Mouse (Mus musculus) T-cell, adult 2 months (primary cell): ENCODE results near the gene Twnk.

Experiments
- DNase-seq: peaks from one replicate; pipeline ENCODE4 v3.0.0; 2022; ENCODE audit warnings: low spot score

Gene Twnk

GRCm38 (mm10) chr19:45005444-45005843 lies at the start of gene Twnk:
TSS of gene Twnk (plus strand) at chr19:45005663.
- DNase-seq, result no peak

DNA sequence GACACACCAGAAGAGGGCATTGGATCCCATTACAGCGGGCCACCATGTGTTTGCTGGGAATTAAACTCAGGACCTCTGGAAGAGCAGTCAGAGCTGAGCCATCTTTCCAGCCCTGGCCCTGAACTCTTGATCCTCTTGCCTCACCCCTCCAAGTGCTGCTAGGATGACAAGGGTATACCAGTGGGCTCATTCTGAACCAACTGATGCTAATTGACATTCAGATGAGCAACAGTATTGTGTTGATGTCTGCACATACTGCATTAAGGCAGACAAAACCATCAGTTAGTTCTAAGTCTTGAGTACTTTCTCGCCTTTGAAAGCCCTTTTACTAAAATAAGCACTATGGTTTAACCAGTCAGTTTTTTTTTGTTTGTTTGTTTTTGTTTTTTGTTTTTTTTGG lies 45.8 kb upstream of the Twnk start:
- no peak for DNase-seq

DNA sequence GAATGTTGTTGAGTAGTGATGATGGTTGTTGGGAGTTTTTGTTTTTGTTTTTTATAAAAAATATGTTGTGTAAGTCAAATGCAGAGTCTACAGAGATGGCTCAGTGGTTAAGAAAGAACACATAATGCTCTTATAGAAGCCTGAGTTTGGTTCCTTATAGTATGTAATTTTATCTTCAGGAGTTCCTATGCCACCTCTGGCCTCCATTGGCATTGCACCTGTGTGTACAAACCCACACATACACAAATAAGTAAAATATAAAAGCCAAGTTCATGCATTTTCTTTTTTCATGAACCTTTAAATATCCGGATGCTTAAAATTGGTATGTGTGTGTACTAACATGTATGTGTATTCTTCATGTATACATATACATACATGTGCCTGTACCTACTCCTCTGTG lies 39.5 kb upstream of the Twnk start:
- no peak for DNase-seq

GRCm38 (mm10) chr19:44968329-44968728 lies 37.1 kb upstream of the Twnk start:
- no peak for DNase-seq

- DNase-seq, result no peak
Observed at GRCm38 (mm10) chr19:44976636-44977035, 28.8 kb upstream of the Twnk start.

DNA sequence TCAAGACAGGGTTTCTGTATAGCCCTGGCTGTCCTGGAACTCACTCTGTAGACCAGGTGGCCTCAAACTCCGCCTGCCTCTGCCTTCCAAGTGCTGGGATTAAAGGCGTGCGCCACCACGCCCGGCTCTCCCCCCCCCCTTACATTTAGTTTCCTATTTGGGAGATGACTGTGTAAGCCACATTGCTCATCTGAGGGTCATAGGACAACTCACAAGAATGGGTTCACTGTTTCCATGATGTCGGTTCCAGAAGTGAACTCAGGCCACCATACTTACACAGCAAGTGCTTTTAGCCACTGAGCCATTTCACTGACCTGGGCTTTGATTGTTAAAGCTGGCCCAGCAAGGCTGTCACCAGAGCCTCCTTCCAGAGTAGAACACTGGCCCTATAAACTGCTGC lies 28.3 kb upstream of the Twnk start:
- no peak for DNase-seq

- no peak for DNase-seq
Observed at GRCm38 (mm10) chr19:44980787-44981186, 24.7 kb upstream of the Twnk start.

DNA sequence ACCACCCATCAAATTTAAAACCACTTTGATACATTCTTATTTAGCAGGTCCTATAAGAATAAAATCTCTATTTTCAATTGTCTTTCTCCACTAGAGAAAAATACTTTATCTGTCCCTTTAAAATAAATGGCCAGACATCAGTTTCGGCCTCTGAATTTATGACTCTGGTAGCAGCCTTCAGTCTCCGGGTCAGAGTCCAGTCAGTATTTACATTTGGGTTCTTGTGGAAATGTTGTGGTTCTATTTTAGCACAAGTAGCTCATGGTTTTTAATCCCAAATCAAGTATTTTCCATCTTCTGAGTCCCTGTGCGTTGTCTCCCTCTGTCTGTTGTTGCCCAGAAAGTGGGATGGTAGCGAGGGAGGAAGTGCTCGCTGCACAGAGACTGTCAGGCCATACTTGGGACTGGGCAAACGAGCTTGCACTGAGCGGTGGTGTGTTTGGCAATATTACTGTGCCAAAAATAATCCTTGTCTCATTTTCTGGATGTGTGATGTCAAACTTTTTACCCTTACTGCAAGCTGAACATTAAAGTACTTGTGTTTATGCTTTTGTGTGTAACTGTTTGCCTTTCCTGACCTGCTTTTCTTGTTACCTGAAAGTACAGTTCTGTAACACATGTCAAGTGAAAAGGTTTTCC lies 22.9 kb upstream of the Twnk start:
- no peak for DNase-seq

DNA sequence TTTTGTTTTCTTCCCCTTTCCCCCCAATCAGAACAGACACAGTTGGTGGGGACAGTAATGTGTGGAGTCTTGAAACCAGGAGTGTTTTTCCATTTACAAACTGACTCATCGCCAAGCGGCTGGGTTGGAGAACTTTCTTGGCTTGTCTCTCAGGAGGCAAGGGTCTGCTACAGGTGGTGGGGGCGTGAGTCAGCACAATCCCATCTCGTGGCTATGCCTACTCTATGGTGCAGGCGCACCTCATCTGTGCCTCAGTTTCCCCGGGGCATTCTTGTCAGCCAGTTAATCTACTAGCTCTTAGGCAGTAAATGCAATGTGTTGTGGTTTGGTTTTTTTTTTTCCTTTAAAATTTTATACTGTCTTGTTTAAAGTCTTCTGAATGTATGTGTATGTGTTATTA lies 22.1 kb upstream of the Twnk start:
- DNase-seq, result no peak

DNA sequence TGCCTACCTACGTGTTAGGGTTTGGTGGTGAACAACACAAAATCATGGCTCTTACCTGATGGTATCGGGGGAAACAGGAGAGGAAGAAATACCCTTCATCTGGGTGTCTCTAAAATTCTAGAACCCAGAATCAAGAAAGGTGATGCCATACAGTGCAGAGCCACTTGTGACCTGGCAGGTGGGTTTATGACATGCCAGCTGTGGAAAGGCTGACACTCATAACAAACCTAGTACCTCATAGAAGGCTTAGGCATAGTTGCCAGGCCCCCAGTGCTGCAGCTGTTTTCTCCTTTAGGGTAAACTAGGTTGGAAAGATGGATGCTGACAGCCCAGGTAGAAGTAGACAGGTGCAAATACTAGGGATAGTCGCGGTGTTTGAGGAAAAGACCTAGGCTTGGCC lies 21.0 kb upstream of the Twnk start:
- no peak for DNase-seq

DNA sequence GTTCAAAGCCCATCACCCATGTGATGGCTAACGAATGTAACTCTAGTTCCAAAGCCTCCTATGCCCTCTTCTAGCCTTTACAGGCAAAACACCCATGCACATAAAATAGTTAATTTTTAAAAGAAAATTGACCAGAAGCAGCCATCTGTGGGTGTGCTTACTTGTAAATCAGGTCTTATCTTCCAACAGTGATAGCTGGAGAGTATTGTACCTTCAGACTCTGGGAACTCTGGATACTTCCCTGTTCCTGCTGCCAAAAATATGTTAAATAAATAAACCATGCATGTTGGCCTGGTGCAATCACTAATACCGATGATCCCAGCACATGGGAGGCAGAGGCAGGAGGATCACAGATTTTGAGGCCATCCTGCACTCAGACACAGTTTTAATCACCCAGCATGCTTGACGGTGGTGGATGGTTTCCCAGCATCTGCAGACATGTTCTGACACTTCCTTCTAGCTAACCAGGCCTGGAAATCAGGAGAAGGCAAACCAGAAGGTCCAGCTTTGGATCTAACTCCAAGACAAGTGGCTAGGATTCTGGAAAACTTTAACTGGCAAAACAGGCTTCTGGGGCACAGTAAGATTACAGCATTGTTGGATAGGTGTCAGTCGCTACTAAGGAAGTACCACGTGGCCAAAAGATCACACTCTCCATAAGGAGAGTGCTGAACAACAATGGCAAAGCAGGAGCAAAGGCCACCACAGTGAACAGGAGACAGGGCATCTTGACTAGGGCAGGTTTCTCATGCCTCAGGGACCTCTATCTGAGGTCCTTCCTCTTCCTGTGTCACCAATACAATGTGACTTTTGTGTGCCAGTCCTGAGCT lies 20.1 kb upstream of the Twnk start:
- DNase-seq, result no peak

DNA sequence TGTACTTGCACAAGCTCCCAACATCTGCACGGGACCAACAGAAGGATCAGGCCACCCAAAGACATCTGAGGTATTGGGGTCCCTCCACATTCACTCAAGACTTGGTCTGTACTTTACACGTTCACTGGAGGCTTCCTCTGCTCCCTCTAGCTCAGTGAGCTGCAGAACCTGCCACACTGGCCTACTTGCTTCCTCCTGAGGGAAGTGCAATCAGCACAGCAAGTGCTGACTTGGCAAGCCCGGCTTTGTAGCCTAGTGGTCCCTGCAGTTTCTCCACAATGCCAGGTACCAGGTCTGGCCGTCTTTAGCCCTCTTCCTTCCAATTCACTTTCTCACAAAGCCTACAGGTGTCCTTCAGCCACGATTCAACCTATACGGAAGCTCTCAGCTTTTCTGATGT lies 18.5 kb upstream of the Twnk start:
- DNase-seq, result no peak

GRCm38 (mm10) chr19:44987851-44988250 lies 17.6 kb upstream of the Twnk start:
- no peak for DNase-seq

DNA sequence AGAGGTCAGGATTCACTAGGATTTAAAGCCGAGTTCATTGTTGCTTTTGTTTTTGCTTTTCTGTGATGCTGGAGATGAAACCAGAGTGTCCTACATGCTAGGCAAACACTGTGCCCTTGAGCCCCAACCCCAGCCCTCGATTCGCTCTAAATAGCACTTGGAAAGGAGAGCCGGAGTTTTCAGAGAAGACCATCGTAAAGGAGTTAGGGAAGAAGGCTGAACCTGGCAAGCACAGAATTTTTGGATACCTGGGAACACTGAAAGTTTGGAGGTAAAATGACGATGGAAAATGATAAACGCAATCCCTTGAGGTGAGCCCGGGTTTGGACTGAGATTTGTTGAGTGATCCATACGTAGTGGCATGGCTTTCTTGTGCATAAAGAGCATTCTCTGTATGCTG lies 17.1 kb upstream of the Twnk start:
- no peak for DNase-seq

DNA sequence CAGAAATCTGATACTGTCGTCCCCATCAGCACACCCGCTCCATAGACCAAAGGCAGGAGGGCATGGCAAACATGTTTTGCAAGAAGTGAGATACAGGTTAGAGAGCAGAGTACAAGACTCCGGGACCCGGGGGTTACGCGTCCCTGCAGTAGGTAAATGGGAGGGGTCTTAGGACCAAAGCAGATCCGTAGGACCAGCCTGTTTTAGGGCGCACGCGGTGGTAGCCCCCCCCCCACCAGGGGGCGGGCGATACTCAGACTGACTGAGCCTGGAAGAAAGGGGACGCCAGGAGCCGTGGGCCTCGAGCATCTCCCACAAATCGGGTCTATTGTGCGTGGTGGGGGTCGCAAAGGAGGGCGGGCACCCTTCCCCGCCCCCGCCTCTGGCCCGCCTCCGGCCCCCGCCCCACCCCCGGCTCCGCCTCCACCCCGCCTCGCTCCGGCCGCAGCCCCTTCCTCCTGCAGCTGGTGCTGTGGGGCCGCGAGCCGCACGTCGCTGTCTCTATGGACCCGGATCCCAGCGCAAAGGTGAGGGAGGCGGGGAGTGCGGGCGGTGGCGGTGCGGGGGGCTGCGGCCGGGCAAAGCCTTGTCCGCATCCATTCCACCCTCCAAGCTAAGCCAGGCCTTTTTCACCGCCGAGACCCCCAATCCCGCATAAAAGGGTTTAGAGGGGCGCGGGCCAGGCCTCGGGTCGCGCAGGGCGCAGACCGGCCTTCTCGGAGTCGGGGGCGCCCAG lies 16.5 kb upstream of the Twnk start, which contains the start of gene Sema4g:
Gene Sema4g (plus strand): TSS at position 271 of the 736 bp plus-strand sequence.
- DNase-seq, result peak; percentile 21

- no peak for DNase-seq
Observed at GRCm38 (mm10) chr19:44989567-44990495, 15.6 kb upstream of the Twnk start.

- no peak for DNase-seq
Observed at GRCm38 (mm10) chr19:44991031-44991430, 14.4 kb upstream of the Twnk start.

GRCm38 (mm10) chr19:44992246-44992645 lies 13.2 kb upstream of the Twnk start:
- no peak for DNase-seq

- DNase-seq, result no peak
Observed at GRCm38 (mm10) chr19:44992712-44993111, 12.8 kb upstream of the Twnk start.

- DNase-seq, result no peak
Observed at GRCm38 (mm10) chr19:44997786-44998185, 7.7 kb upstream of the Twnk start.

GRCm38 (mm10) chr19:44999647-45000046 lies 5.8 kb upstream of the Twnk start:
- DNase-seq, result no peak

GRCm38 (mm10) chr19:45002301-45002700 lies 3.2 kb upstream of the Twnk start:
- DNase-seq, result no peak
